Mouse (Mus musculus): ENCODE measurements around the gene Arhgap45. TPM values are rescaled to one million over a fixed set of nuclear protein-coding genes. Genes with fewer than 3 reads are reported as not detected.
A peak's percentile ranks its signal among the peaks of the same experiment; 100 is the strongest.
"Not testable (repeated sequence)": the region's sequence is repeated elsewhere in the genome, so short reads cannot be mapped to it uniquely, and the experiment has no call there.

Arhgap45 gene
- total RNA-seq, 2 experiments from 2014 or later = 1.1 to 2.7 TPM

- intact Hi-C loops (cut with DNase I) = no loop called here
- no peak for DNase-seq
Measured at GRCm38 (mm10) chr10:80028521-80028846, 12.0 kb downstream of the Arhgap45 start.

- intact Hi-C loops (cut with DNase I) = loop anchor here (5.0 kb wide), 1 partner anchor 82 kb away; no protein-coding TSS in a partner anchor
- no peak for DNase-seq
Measured at GRCm38 (mm10) chr10:80030191-80030590, 13.7 kb downstream of the Arhgap45 start.

- DNase-seq = no peak
- intact Hi-C loops (cut with DNase I) = loop anchor here (5.0 kb wide), 1 partner anchor 82 kb away; no protein-coding TSS in a partner anchor
Measured at GRCm38 (mm10) chr10:80030736-80031135, 14.3 kb downstream of the Arhgap45 start.

GRCm38 (mm10) chr10:80032799-80033480, 16.5 kb downstream of the Arhgap45 start:
- DNase-seq = peak in 1 of 2 experiments; percentile 39
- intact Hi-C loops (cut with DNase I) = loop anchor here (5.0 kb wide), 1 partner anchor 79 kb away; no protein-coding TSS in a partner anchor

GRCm38 (mm10) chr10:80033511-80034391, 17.3 kb downstream of the Arhgap45 start:
- intact Hi-C loops (cut with DNase I) = loop anchor here (5.0 kb wide), 1 partner anchor 79 kb away; no protein-coding TSS in a partner anchor
- no peak for DNase-seq

GRCm38 (mm10) chr10:80035148-80035547, 18.7 kb downstream of the Arhgap45 start:
- no peak for DNase-seq
- intact Hi-C loops (cut with DNase I) = no loop called here

- intact Hi-C loops (cut with DNase I) = no loop called here
- no peak for DNase-seq
Measured at GRCm38 (mm10) chr10:80035686-80036085, 19.2 kb downstream of the Arhgap45 start.

- DNase-seq = no peak
- intact Hi-C loops (cut with DNase I) = no loop called here
Measured at GRCm38 (mm10) chr10:80036832-80037231, 20.4 kb downstream of the Arhgap45 start.

GRCm38 (mm10) chr10:80039559-80039979, 23.1 kb downstream of the Arhgap45 start, which contains the start of gene Polr2e:
Gene Polr2e, minus strand, starts transcription at chr10:80039795.
- peak; percentile 96 to 97 for DNase-seq
- intact Hi-C loops (cut with DNase I) = no loop called here

GRCm38 (mm10) chr10:80041409-80042060, 25.1 kb downstream of the Arhgap45 start:
- intact Hi-C loops (cut with DNase I); DNase-seq: not testable (repeated sequence)

- no peak for DNase-seq
- intact Hi-C loops (cut with DNase I) = no loop called here
Measured at GRCm38 (mm10) chr10:80044087-80044486, 27.6 kb downstream of the Arhgap45 start.

- intact Hi-C loops (cut with DNase I); DNase-seq: not testable (repeated sequence)
Measured at GRCm38 (mm10) chr10:80045364-80045763, 28.9 kb downstream of the Arhgap45 start.

- intact Hi-C loops (cut with DNase I) = no loop called here
- DNase-seq = no peak
Measured at GRCm38 (mm10) chr10:80045766-80046165, 29.3 kb downstream of the Arhgap45 start.

- intact Hi-C loops (cut with DNase I) = no loop called here
- no peak for DNase-seq
Measured at GRCm38 (mm10) chr10:80047041-80047565, 30.6 kb downstream of the Arhgap45 start, which contains the start of gene Gpx4. Gene Gpx4, plus strand, starts transcription at chr10:80047166.

GRCm38 (mm10) chr10:80048396-80048795, 31.9 kb downstream of the Arhgap45 start:
- no peak for DNase-seq
- intact Hi-C loops (cut with DNase I) = no loop called here

- DNase-seq = no peak
- intact Hi-C loops (cut with DNase I) = no loop called here
Measured at GRCm38 (mm10) chr10:80048834-80049233, 32.4 kb downstream of the Arhgap45 start.

GRCm38 (mm10) chr10:80050244-80050643, 33.8 kb downstream of the Arhgap45 start:
- no peak for DNase-seq
- intact Hi-C loops (cut with DNase I) = no loop called here

- intact Hi-C loops (cut with DNase I) = no loop called here
- no peak for DNase-seq
Measured at GRCm38 (mm10) chr10:80050885-80051617, 34.6 kb downstream of the Arhgap45 start.

GRCm38 (mm10) chr10:80051618-80052373, 35.3 kb downstream of the Arhgap45 start:
- intact Hi-C loops (cut with DNase I) = no loop called here

More at GRCm38 (mm10) chr10:80051618-80052373, 35.3 kb downstream of the Arhgap45 start:
- DNase-seq = peak in 1 of 2 experiments; percentile 52
